Mouse (Mus musculus) urinary bladder, adult 18-20 months (tissue): ENCODE measurements around the gene Zfp644.
"Not testable (repeated sequence)": the region's sequence is repeated elsewhere in the genome, so short reads cannot be mapped to it uniquely, and the experiment has no call there.

Source experiments
- DNase-seq, 2 experiments: peaks; one replicate each; pipeline ENCODE4 v3.0.0; 2022; ENCODE audit warnings: low spot score in 2 of 2, mixed read lengths in 2 of 2

The Zfp644 gene

DNA sequence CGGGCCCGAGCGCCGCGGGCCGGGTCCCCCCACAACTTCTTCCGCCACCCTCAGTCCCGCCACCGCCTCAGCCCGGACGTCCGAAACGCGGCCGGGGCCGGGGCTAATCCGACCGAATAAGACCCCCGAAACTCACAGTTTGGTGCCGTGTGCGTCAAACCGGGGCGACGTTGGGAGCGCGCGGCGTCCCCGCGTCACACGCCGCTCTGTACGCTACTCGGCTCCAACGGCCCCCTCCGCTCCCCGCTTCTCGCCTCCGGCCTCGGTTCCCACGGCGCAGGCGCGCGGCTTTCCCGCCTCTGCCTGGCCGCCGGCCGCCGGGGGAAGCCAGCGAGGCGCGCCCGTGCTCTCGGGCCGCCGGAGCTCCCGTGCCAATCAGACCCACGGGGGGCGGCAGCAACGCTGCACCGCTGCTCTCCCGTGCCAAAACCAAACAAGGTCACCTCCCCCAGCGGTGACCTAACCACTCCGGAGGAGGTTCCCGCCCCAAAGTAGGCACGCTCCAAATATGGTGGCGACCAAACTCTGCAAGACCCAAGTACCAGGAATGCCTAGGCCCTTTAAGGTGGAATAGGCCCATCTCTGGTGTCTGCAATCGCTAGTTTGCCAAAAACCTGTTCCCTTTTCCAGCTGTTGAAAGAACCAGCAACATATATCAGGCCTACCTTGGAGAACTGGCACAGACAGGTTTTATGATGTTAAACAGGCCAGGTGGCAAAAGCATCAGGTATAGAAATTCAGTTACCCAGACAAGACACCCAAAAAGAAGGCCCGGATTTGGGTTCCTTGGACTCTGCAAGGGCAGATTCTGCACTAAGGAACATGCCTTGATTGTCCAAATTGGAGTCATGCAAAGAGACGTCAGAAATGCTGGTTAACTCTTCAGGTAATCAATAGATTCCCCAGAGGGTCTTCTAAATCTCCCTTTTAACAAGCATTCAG, at the start of gene Zfp644:
TSS of gene Zfp644 (minus strand) at position 892 of the 942 bp plus-strand sequence.
- peak; percentile 73 to 80 for DNase-seq

DNA sequence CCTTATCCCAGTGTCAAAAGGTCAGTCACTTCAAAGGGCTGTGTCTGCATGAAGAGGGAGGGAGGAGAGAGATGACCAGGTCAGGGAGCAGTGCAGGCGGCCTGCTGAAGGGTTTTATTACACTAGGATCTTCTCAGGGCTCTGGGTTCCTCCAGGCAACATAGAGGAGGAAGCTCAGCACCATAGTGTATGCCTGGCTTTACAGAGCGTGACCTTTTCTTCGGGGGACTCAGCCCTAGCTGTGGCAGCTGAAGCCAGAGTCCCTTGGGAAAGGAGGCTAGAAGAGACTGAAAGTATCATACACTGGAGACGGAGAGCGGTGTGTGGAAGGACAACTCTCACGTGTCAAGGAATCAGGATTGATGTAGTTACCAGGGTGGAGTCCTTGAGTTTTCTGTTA, 42.6 kb upstream of the Zfp644 start:
- DNase-seq, result no peak

DNA sequence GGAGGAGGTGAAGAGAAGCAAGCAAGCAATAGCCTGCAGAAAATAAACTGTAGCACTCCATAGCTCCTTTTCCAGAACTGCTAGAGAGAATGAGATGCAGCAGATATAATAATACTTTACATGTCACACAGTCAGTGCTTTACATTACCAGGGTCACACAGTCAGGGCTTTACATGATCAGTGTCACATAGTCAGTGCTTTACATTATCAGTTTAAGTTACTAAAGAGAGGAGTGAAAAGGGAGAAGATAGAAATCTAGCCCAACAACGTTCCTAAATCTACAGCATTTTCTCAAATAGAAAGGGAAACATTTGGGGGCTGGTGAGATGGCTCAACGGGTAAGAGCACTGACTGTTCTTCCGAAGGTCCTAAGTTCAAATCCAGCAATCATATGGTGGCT, 26.4 kb upstream of the Zfp644 start:
- no peak for DNase-seq

DNA sequence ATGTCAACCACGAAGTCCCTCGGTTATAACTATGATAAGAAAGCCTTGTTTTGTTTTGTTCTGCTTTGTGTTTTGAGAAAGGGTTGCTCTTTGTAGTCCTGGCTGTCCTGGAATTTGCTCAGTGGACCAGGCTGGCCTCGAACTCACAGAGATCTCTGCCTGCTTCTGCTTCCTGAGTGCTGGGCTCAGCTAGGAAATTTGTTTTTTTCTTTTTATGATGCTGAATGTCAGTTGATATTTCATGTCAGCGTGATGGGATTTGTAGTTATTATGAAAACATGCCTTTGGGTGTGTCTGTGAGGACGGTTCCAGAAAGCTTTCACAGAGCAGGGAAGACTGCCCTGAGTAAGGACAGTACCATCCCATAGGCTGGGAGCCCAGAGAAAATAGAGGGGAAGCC, 25.7 kb upstream of the Zfp644 start:
- no peak for DNase-seq

DNA sequence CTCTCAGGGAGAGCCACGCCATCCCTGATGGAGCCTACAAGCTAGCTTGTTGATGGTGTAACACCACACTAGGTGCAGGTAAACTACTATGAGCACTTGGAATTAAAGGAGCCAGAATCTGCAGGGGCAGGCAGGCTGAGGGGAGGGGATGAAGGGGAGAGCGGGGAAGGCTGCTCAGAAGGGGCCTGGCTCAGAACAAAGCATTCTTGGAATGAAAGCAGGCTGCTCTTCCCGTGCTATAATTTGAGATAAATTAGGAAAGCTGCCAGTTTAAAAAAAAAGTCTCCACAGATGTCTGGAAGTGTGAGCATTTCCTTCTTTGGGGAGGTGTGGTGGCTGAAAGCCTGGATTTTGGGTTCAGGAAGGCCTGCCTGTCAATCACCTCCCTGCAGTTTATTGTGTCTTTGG, 14.8 kb upstream of the Zfp644 start:
- DNase-seq, result no peak

DNA sequence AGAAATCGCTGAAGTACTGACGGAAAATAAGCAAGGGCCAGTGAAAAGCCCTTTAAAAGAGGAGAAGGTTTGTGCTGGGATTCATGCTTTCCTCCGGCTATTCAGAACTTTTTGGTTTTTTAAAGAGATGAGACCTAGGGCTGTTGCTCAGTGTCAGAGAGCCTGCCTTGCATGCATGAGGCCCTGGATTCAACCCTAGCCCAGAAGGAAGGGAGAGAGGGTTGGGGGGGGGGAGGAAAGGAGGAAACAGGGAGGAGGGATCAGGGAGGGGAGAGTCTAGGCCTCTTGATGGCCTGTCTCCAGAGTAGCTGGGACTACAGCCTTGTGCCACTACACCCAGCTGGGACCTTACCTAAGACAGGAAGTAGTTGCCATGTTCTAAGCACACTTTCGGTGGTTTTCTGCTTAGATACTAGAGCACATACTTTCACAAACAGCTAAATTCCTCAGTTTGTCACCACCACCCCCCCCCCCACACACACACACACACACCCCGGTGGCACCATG, 14.2 kb upstream of the Zfp644 start:
- DNase-seq, result no peak

DNA sequence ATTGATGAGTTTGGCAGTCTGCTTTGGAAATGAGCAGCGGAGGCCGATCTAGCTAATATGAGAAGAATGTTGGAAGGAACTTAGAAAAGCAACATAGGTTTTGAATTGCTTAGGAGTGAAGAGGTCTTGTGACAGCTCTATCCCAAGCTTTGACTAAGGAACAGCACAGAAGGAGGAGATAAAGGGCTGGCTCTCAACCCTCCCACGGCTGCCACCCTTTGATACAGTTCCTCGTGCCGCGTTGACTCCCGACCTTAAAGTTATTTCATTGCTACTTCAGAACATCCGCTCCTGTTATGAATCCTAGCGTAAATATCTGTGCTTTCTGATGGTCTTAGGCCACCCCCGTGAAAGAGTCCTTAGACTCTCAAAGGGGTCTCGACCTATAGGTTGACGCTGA, 13.5 kb upstream of the Zfp644 start:
- DNase-seq, result no peak

DNA sequence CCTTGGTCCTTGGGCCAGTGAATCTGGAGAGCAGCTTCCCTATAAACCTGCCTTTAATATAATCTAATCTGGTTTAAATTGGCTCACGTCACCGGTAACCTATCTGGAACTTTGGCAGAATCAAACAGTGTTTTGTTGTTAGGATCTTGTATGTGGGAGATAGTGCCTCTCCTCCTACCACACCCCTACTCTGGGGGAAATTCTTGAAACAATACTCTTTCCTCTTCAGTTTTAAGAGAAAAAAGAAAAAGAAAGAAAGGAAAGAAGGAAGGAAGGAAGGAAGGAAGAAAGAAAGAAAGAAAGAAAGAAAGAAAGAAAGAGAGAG, 13.0 kb upstream of the Zfp644 start:
- DNase-seq, result no peak

DNA sequence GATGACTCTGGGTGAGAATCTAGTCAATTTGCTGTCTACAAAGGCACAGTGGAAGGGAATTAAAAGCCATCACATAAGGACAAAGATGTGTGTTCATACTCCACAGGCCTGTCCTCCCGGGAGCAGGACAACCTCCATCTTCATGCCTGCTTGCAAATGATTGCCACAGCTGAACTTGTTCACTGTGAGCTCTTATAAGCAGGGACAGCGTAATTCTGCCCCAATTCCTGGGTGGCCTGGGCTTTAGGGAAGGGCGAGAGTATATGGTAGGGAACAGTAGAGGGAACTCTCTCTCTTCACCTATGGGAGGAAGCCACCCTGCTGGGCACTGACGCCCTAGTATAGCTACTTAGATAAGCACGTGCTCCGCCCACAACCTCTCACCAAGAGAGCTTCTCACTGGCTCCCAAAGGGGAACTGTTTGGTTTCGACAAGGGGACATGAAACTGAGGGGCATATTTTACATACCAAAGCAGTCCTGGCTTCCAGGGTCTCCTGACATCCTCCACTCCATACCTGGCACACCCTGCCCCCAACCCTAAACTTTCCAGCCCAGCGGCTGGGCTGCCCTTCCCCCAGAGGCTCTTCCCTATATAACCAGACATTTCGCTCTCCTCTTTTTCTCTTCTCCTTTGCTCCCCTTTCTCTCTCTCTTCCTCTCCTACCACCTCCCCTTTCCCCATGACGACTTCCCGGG, 12.4 kb upstream of the Zfp644 start:
- DNase-seq, result no peak

DNA sequence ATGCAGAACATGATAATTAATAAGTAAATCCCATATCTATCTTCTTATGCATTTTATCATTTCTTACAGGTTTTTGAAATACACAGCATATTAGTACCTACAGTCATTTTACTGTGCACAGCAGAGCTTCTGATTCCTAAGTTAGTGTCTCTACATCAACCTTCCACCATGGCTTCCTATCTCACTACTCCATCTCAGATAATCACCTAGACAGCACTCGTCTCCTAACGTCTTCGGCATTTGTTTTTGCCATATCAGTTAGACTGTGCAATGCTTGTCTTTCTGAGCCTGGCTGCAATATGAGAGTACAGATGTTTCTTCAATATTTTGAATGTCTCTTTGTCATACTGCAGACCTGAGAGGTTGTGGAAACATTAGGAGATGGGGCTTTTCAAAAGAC, 9.3 kb upstream of the Zfp644 start:
- no peak for DNase-seq

DNA sequence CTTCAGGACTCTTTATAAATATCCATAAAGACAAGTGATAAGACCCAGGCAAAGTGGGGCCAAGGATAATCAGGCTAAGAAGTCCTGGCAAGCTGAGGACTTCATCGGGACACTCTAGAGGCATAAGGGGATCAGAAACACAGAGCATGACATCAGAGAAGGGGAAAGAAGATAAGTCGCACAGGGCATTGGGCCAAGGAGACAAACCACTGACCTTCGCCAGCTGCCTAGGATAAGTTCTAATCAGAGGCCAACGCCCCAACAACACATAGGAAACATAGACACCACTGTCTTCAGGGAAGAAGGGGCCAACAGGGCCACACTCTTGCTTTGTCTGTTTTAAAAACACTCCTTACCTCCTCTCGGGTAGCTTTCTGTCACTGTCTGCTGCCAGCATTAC, 8.1 kb upstream of the Zfp644 start:
- no peak for DNase-seq

DNA sequence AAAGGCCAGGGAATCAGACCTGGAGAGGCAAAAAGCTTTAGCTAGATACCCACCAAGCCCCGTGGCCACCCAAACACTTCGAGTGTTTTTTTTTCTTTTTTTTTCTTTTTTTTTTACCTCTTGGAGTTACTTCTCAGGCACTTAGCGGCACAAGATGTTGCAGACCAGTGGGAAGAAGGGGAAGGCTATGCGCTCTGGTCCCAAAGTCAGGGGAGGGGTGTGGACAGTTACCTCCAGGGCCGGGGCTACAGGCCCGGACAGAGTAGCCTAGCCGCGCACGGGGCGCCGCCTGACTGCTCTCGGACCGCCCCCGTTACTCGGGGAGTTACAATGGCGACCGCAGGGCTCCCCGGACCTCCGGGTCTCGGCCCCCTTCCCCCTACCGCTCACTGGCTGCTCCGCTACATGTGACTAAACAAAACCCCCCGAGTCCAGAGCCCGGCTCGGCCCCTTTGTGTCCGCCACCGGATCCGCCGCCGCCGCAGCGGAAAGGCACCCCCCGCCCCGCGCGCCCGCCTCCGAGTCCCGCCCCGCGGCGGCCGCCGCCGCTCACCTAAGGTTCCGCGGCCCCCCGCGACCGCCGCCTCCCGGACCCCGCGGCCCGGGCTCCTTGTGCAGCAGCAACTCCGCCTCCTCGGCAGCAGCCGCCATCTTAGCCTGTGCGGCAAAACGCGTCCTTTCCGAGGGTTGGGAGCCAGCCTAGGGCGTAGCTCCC, 1.2 kb downstream of the Zfp644 start:
- DNase-seq, result peak; percentile 39 to 78

DNA sequence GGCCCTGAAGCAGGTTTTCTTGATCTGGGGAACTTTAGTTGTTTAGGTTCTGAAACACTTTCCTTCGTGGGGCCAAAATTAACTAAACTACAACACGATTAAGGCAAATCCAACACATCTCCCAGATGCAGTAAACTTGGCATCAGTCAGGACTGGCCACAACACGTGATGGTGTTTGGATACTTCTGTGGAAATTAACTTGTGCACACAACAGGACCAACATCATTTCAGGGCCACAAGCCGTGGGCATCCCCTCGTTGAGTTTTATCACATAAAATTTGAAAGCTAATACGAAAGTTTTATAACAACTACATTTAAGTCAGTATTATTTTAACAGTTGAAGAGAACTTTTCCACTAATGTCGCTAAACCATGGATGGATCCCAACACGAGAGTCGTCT, 1.9 kb downstream of the Zfp644 start:
- DNase-seq, result no peak

DNA sequence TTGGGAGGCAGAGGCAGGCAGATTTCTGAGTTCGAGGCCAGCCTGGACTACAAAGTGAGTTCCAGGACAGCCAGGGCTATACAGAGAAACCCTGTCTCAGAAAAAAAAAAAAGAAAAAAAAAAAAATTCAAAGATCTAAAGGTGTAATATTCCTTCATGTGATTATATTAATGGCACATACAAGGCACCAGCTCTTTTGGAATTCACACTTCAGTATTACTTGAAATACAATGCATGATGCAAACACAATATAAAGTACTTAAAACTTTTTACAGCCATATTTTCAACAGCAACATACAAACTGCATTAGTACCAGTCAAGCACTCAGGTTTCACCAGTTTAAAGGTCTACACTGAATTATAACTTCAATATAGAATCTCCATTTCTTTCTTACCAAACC, 2.4 kb downstream of the Zfp644 start:
- DNase-seq, result no peak

DNA sequence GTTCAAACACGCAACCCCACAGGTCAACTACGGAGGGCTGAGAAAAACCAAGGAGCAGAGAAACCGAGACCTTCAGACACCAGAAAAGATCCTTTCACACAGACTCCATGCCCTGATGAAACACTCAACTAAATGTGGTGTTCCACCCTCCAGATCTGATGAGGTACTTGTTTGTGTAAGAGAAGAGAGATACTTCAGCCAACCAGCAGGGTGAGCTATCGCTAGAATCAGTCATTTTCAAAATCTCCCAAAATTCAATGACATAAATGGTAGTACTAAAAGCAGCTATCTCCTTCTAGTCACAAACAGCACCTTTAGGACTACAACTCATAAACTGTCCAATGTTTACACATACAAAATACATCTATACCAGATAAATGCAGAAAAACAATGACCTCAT, 4.1 kb downstream of the Zfp644 start:
- no peak for DNase-seq

DNA sequence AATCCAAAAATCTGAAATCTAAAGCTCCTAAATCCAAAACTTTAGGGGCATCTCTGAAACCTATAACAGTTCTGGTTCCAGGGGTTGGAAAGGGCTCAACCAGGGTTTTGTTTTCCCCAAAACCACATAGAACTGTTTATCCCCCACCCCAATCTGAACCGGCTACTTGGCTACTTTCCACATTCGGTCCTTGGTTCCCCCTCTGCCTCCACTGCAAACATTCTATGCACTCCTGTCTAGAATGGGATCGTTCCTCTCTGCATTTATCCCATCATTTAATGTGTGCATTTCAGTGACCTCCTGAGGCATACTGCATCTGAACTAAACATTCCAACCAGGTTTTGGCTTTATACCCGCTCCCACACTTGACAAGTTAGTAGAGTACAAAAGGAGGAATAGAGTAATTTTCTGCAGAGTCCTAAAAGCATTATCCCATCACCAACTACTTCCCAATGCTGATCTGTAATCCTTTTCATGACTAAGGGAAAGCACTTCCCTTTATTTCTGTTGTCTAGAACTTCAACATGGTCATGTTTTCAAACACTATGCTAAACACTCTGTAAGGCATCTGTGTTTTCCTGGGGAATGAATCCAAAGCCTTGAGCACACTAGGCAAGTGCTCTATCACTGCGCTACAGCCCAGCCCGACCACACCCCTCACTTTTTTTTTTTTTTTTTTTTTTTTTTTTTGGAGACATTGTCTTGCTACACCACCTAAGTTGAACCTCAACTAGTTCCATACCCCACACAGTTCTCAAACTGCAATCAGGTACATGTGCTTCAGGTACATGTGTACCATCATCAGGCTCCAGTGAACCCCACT, 16.2 kb downstream of the Zfp644 start:
- DNase-seq, result no peak

DNA sequence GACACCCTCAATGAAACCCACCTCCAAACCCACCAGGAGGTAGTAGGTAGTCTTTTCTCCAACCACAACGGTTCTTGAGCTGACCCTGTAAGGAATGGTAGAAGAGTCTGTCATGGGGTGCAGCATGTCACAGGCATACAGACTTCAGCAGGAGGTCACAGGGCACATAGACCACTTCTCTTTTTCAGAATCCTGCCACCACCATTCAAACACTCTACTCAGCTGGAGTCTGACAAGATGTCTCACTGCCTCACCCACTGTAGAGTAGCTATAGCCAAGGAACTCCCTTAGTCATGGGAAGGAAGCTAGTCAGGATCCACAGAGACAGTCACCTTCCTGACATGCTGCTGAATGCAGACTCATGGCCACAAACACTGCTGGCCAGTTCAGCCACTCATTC, 17.4 kb downstream of the Zfp644 start:
- DNase-seq, result no peak

DNA sequence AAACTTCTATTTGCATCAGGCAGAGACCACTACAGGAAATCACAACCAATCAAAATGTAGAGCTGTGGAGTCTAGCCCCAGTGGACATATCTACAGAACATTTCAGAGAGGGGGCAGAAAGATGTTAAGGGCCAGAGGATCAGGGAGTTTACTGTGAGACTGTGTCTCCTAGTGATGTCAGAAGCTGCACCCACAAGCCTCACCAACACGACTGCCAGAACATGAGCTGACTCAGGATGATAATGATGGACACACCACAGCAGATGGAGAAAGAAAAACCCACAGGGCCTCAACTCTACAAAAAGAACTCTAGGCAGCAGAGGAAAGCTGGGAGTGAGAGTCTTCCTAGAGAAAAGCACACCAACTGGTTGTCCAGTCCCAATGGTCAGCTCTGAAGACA, 18.3 kb downstream of the Zfp644 start:
- DNase-seq, result not testable (repeated sequence)

DNA sequence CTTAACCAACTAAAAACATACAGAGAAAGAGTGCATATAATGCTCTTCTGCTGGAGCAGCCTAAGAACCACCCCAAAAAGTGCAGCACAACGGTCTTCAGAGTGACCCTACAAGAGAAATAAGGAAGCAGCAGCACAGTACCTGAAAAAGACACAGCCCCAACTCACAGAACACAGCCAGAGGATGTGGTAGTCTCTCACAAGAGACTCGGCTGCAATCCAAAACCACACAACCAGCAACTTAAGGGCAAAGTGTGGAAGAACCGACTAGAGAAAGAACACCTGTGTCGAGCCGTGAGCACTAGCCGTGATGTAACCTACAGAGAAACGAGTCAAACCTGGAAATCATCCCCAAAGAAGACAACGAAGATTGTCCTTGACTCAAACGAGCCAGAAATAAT, 20.3 kb downstream of the Zfp644 start:
- no peak for DNase-seq

DNA sequence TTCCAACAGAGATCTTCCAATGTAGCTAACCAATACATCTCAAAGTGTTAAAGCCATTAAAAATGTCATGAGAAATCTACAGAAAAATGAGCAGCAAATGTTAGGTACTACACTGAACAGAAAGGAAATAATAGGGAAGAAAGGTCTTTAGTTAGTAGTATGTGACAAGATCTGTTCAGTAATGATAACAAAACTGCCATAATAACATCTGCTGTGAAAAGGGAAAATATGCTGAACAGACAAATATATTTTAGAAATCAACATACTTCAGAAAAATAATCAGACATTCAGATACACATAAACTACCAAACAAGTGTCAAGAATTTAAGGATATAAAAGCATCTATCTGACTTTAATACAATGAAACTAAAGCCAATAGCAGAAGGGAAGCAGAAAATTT, 24.5 kb downstream of the Zfp644 start:
- DNase-seq, result no peak

DNA sequence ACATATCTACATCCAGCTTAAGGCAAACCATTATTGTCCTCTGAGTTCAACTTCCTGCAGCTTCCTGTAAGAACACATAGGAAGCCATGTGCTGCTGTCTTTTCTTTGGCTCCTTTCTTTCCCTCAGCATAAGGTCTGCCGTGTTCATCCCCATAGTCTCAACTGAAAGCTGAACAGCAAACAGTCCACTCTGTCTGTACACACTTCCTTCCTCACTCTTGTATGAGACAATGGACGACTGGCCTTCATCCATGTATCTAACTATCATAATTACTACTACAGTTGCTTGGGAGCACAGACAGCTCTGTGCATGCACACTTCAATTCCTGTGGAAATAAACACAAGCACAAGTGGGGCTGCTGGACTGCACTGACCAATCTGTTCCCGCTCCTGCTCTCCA, 25.2 kb downstream of the Zfp644 start:
- no peak for DNase-seq

DNA sequence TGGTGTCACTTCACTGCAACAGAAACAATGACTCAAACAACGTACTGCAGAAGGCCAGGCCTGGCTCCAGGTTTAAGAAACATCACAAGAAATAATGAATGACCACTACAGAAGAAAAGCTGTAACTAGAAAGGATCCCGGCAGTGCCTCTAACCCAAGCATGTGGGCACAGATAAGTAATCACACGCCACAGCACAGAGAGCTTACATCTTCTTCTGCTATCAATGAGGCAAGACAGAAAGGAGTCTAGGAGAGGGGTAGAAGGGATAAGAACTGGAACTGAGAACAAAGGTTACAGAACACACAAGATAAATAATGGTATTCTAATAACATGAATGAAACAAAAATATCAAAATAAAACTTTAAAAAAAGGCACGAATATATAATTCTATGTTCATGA, 32.2 kb downstream of the Zfp644 start:
- DNase-seq, result no peak
